ENCODE assay signal across 14 mouse cellular contexts in the genomic region with DNA sequence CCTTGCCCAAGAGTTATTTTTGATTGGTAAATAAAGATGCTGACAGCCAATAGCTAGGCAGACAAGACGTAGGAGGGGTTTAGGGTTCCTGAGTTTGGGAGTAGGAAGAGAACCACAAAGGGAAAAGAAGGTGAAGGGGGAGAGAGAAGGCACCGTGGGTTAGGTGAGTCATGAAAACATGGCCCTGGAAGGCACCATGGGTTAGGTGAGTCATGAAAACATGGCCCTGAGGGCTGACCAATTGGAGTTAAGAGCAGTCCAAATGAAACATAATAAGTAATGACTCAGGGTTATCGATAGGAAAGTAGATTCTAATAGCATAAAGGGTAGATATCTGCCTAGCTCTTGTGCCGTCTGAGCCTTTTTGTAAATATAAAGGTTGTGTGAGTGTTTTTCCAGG. TPM values are rescaled to one million over a fixed set of nuclear protein-coding genes. Genes with fewer than 3 reads are reported as not detected.
DNase-seq lines count a peak whose midpoint lies in the region; ATAC-seq and TF ChIP-seq lines count a peak whose summit lies in the region.
"Had no signal": no experiment of that assay in that cellular context is flagged by ENCODE, and none has a peak within 500 bp of the region (broad histone marks: within the 10 kb centered on the region; RNA-seq: fewer than 3 reads in every experiment).

No protein-coding gene starts in this region.

- H3K9ac ChIP-seq in stomach, postnatal 0 days (ENCODE audit: low read length) = no peak overlapping the region
- H3K9ac ChIP-seq in forebrain, embryonic 15.5 days (replicated peaks) = no peak overlapping the region
- H3K9ac ChIP-seq: embryonic facial prominence, embryonic 15.5 days; forebrain, embryonic 13.5 days; heart, embryonic 15.5 days; hindbrain, embryonic 13.5 days had no signal

- WGBS in stomach, postnatal 0 days = 57% methylated on average over 4 of the region's 4 CpGs
- 90% methylated on average over 4 of the region's 4 CpGs for WGBS in forebrain, embryonic 15.5 days

- H3K4me1 ChIP-seq in stomach, postnatal 0 days (replicated peaks; ENCODE audit: control insufficient read depth, insufficient read depth) = no peaks in the 10 kb centered on the region
- no peaks in the 10 kb centered on the region for H3K4me1 ChIP-seq in forebrain, embryonic 15.5 days
- H3K4me1 ChIP-seq: embryonic facial prominence, embryonic 15.5 days; forebrain, embryonic 13.5 days; heart, embryonic 15.5 days; hindbrain, embryonic 13.5 days had no signal

- no peak overlapping the region for H3K4me2 ChIP-seq in stomach, postnatal 0 days (replicated peaks; ENCODE audit: low read depth)
- H3K4me2 ChIP-seq in forebrain, embryonic 15.5 days (replicated peaks) = no peak overlapping the region
- H3K4me2 ChIP-seq: embryonic facial prominence, embryonic 15.5 days; forebrain, embryonic 13.5 days; heart, embryonic 11.5 days; heart, embryonic 15.5 days; hindbrain, embryonic 13.5 days had no signal

- no peaks in the 10 kb centered on the region for H3K9me3 ChIP-seq in stomach, postnatal 0 days (ENCODE audit: control insufficient read depth, low read length)
- no peaks in the 10 kb centered on the region for H3K9me3 ChIP-seq in forebrain, embryonic 15.5 days
- H3K9me3 ChIP-seq: embryonic facial prominence, embryonic 15.5 days; forebrain, embryonic 13.5 days; heart, embryonic 15.5 days; hindbrain, embryonic 13.5 days had no signal

- H3K27me3 ChIP-seq in Patski = peaks cover 2% of the 10 kb centered on the region
- H3K27me3 ChIP-seq in stomach, postnatal 0 days (ENCODE audit: control insufficient read depth, insufficient read depth, low read length) = no peaks in the 10 kb centered on the region
- 0 out of 2 replicates have a peak, but pooled peaks cover 3% of the 10 kb centered on the region for H3K27me3 ChIP-seq in forebrain, embryonic 15.5 days
- H3K27me3 ChIP-seq: embryonic facial prominence, embryonic 15.5 days; forebrain, embryonic 13.5 days; heart, embryonic 15.5 days; hindbrain, embryonic 13.5 days had no signal

- POLR2A ChIA-PET in Patski (lab: Charles Lee) = no interaction called here

- H3K27ac ChIP-seq in stomach, postnatal 0 days (replicated peaks) = peak overlapping the region; percentile 40; the same call in 1 of the 2 replicates
- no peak overlapping the region for H3K27ac ChIP-seq in forebrain, embryonic 15.5 days (replicated peaks)
- H3K27ac ChIP-seq: embryonic facial prominence, embryonic 15.5 days; forebrain, embryonic 13.5 days; heart, embryonic 15.5 days; hindbrain, embryonic 13.5 days; hindbrain, postnatal 0 days had no signal

- peak; percentile 69 for DNase-seq in 3T3-L1 (ENCODE audit: low read depth, low spot score)
- peak; percentile 31 for DNase-seq in Patski (ENCODE audit: low read depth, low spot score)
- DNase-seq in adrenal gland, postnatal 14 days = peak; percentile 50
- peak; percentile 59 for DNase-seq in stomach, postnatal 0 days (ENCODE audit: low spot score)
- no peak for DNase-seq in embryo, embryonic 10.5 days (ENCODE audit: low spot score)
- DNase-seq in spleen, postnatal 4 days (ENCODE audit: low spot score in 2 of 2) = no peak

- no peak overlapping the region for H3K4me3 ChIP-seq in stomach, postnatal 0 days (ENCODE audit: low read depth, low read length)
- H3K4me3 ChIP-seq in forebrain, embryonic 15.5 days = no peak overlapping the region
- H3K4me3 ChIP-seq: embryonic facial prominence, embryonic 15.5 days; erythroblast, embryonic 14.5 days; forebrain, embryonic 13.5 days; heart, embryonic 15.5 days; hindbrain, embryonic 13.5 days had no signal

- in situ Hi-C loops in Patski (cut with MboI; ENCODE audit: low pct_unique_long_range_greater_than_20kb) = no loop called here

- no peak for TF ChIP-seq EP300 in stomach, postnatal 0 days (optimal IDR thresholded peaks at IDR 0.05)

- H3K36me3 ChIP-seq in stomach, postnatal 0 days (ENCODE audit: control insufficient read depth, insufficient read depth, low read length) = no peaks in the 10 kb centered on the region
- no peaks in the 10 kb centered on the region for H3K36me3 ChIP-seq in forebrain, embryonic 15.5 days
- H3K36me3 ChIP-seq: embryonic facial prominence, embryonic 15.5 days; heart, embryonic 15.5 days; hindbrain, embryonic 13.5 days had no signal

- CTCF ChIA-PET in Patski (lab: Charles Lee) = no interaction called here

- no peak for TF ChIP-seq CTCF in Patski (IDR thresholded peaks at IDR 0.05)
- TF ChIP-seq CTCF in stomach, postnatal 0 days (IDR thresholded peaks at IDR 0.05; ENCODE audit: low read depth) = no peak

- ATAC-seq in Patski = peak; percentile 31
- ATAC-seq in stomach, postnatal 0 days (ENCODE audit: low FRiP score, low TSS enrichment) = peak; percentile 93
- no peak for ATAC-seq in forebrain, embryonic 15.5 days (replicated peaks)
- ATAC-seq: forebrain, embryonic 13.5 days; hindbrain, postnatal 0 days had no signal

RNA-seq across cellular contexts. Expression of a gene that starts 39.6 kb away (rescaled TPM):
- 116 TPM for polyA plus RNA-seq in Patski (2021)
- total RNA-seq in adrenal gland, postnatal 14 days (2021) = 97.8 and 100 TPM in 2 replicates
- polyA plus RNA-seq in stomach, postnatal 0 days (2015; fragmentation: Nextera tagmentation; extraction: Ambion mirVana) = 59.2 and 65.6 TPM in 2 replicates
- polyA plus RNA-seq in forebrain, embryonic 15.5 days (2015; fragmentation: Nextera tagmentation; extraction: Ambion mirVana) = 104 and 105 TPM in 2 replicates

Comparison
In these comparisons a context has a peak if more than half of its experiments do, and no peak if none do; other contexts are left out.
1. DNase-seq: peak in 3T3-L1 (single experiment), Patski (single experiment), adrenal gland, postnatal 14 days (single experiment) and stomach, postnatal 0 days (single experiment); none in embryo, embryonic 10.5 days (single experiment) and spleen, postnatal 4 days (0 of 2).